Mouse (Mus musculus) adrenal gland, postnatal 36 days (tissue): ENCODE measurements around the gene Cacna1s. TPM values are rescaled to one million over a fixed set of nuclear protein-coding genes. Genes with fewer than 3 reads are reported as not detected.

ENCODE experiments used
- DNase-seq, 2 experiments: peaks; one replicate each; pipeline ENCODE4 v3.0.0; 2021; ENCODE audit warnings: mixed read lengths in 1 of 2
- total RNA-seq, 2 experiments: library from RNA; stranded (reverse); gene quantifications; 2 replicates each; pipeline ENCODE4 v1.2.3; 2021

The Cacna1s gene
- total RNA-seq, 2 experiments from 2014 or later = 0.10 to 0.23 TPM

DNA sequence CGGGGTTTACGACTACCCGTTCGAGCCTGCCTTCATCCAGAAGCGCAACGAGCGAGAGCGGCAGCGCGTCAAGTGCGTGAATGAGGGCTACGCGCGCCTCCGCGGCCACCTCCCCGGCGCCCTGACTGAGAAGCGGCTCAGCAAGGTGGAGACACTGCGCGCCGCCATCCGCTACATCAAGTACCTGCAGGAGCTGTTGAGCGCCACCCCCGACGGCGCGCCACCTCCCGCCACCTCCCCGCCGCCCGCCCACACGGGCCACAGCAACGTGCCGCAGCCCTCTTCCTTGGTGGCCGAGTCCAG lies 1.6 kb upstream of the Cacna1s start:
- DNase-seq = peak; percentile 2 to 10

DNA sequence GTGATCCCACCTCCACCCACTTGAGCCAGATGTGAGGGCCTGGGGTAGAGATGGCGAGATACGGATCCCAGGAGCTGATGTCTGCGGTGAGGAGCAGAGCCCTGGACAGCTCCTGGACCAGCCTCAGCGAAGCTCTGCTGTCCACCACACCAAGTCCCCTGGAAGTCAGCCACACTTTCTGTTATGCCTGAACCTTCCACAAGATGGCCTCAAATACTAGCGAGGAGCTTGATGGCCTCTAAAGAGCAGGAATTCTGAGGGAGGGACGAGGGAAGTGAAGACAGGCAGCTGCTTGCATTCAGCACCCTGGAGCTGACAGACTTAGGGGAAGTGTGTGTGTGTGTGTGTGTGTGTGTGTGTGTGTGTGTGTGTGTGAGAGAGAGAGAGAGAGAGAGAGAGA lies 1.1 kb upstream of the Cacna1s start:
- peak; percentile 68 to 76 for DNase-seq

DNA sequence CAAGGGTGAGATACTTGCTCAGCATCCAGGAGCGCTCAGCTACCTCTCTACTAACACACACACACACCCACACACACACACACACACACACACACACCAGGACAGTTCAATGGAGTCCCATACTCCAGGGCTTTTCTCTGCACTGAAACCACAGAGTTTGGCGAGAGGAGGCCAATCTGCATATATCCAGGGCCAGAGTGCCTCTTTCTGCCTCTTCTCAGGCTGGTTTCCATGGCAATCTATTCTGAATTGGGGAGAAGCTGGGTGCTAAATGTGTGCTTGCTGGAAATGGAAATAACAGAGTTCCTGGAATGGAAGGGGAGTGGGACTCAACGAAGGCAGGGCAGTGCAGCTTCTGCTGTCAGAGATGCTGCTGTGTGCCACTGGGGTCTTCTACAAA lies 3.2 kb downstream of the Cacna1s start:
- no peak for DNase-seq

DNA sequence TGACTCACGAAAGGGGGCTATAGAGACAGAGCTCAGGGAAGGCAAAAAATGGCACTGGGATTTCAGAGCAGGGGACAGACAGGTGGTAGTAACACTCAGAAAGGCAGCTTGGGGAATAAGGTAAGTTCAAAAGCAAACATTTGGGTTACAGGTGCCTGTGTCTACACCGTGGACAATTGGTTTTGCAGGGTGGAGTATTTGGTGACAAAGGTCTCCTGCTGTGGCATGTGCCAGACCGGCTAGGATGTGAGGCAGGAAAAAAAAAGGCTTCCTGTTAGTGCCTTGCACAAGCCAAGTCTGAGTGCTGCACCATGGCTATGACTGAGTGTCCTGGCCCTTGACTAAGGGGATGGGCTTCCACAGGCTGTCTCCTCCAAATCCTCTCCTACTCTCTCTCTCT lies 6.0 kb downstream of the Cacna1s start:
- DNase-seq = no peak

DNA sequence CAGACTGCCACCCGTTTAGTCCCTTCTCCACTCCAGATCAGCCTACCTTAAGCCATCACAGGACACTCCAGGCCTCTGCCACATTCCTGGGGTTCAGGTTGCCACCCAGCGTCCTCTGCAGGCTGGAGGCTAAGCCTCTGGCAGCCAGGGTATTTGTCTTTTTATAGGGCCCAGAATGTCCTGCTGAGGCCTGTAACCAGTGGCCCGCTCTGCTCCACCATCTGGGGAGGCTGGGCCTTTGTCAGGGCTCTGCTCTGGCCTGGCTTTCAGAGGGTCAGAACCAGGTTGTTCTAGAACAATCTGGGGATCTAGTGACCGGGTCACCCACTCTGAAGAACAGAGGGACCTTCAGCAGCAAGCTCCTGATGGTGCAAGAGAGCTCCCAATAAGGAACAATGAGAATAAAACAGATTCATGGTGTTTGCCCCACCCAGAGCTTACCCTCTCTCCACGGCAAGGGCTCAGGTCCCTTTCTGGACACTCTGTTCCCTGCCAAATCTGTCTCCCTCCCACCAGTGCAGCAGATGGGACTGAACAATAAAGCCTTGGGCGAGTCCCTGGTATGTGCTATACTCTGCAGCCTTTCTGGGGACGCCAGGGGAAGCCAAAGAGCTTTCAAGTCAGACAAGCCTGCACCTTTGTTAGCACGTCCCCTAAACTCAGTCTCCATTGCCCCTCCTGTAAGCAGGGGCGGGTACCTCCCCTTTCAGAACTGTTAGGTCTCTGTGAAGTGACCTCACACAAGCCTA lies 8.7 kb downstream of the Cacna1s start:
- DNase-seq = peak; percentile 61 to 80

DNA sequence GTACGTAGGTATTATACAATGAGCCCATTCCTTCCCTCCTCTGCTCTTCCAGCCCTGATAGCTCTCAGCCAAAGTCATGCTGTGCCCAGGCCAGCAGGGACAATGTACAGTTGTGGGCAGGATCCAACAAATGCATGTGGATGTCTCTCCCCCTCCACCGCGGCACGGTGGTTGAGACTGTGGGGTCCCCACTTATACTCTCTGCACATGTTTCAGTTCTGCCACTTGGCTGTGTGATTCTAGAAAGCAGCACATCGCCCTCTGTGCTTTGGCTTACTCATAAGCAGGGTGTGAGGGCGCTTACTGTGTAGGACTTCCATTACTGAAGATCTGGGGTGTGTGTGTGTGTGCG lies 9.2 kb downstream of the Cacna1s start:
- DNase-seq = no peak

DNA sequence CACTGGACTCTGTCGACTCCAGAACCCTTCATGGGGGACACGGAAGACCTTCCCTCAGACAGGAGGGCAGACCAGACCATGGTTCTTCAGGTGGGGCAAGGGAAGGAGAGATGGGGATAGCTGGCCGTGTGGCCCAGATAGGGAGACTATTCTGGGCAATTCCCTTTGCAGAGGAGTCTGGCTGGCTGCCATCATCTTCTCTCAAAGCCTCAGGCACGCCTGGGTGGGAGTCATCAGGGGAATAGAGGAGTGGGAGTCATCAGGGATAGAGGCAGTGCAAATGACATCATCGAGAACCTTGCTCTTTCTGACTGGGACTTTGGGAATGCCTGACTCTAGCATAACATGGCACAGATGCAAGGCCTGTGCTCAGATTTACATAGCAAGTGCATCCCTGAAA lies 11.4 kb downstream of the Cacna1s start:
- no peak for DNase-seq

DNA sequence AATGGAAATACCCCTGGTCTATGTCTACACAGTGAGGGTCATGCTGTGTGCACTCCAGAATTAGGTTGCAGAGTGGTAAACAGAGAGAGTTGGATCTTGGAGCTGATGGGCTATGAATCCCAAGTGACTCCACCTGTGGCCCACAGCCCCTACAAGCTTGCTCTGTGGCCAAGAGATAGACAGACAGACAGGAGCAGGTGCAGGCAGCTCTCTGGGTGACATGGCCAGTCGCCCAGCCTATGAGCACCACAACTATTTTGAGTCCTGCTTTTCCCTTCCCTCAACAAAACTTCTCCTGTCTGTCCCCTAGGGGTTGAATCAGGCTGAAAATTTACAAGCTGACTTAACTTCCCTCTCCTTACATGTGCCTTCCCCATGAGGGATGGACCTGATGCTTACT lies 14.1 kb downstream of the Cacna1s start:
- no peak for DNase-seq

DNA sequence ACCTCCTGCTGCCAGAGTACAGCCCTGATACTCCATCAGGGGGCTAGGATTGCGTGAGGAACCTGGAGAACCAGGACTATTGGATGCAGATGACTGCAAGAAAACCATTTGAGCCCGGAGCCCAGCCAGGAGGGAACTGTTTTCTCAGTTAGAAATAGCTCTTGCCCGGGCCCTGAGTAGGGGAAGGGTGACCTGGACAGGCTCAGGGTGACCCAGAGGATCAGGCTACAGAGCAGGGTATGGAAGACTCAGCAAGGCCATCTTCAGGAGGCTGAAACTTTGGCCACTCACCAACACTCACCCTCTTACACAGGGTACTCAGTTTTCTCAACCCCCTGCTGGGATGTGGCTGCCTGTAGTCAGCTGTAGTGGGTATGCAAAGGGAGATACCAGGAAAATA lies 15.0 kb downstream of the Cacna1s start:
- DNase-seq = no peak

DNA sequence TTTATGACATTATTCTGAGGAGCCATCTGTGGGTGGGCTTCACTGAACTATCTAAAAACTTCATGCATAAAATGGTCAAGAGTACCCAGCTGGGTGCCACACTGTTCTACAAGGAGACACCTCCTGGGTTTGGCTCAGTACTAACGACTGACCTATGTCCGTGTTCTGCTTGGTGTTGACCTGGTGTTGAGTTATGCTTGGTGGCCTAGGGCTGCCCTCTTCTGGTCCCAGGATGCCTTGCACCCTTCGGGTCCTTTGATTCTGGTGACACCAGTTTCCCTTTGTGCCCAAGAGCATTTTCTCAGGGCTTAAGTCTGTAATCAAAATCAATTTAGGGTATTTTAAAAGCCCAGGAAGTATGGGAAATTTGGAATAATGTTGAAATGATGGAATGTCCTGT lies 23.5 kb downstream of the Cacna1s start:
- peak; percentile 57 to 65 for DNase-seq

DNA sequence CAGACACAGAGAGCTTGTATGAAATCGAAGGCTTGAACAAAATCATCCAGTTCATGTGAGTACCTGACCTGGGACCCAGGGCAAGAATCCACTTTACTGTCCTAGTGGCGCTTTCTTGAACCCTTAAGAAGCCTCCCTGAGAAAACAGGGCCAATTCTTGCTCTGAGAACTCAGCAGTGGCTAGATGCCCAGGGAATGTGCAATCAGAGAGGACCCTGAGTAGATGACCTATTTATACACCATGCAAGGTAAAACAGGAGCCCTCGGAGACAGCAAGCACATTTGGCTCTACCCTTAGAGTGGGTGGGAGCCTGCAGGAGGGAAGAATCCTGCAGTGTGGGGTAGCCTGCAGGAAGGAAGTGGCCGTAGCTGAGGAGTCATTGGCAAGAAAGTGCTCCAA lies 25.1 kb downstream of the Cacna1s start:
- DNase-seq = no peak

DNA sequence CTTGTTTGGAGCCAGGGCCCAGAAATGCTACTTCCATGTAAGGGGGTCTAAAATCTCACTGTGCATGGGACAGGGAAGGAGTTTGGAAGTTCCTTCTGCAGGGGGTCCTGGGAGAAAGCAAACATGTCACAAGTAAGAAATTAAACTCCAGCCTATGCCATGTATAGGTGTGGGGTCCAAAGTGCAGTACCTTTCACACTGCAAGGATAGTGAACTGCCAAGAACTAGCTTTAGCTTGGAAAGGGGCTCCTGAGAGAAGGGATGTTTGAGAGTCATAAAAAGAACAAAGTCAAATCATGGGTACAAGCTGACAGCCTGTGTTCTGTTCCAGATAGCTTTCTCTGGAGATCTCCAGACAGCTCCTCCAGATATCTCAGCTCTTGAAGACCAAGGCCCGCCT lies 28.6 kb downstream of the Cacna1s start:
- DNase-seq = no peak

DNA sequence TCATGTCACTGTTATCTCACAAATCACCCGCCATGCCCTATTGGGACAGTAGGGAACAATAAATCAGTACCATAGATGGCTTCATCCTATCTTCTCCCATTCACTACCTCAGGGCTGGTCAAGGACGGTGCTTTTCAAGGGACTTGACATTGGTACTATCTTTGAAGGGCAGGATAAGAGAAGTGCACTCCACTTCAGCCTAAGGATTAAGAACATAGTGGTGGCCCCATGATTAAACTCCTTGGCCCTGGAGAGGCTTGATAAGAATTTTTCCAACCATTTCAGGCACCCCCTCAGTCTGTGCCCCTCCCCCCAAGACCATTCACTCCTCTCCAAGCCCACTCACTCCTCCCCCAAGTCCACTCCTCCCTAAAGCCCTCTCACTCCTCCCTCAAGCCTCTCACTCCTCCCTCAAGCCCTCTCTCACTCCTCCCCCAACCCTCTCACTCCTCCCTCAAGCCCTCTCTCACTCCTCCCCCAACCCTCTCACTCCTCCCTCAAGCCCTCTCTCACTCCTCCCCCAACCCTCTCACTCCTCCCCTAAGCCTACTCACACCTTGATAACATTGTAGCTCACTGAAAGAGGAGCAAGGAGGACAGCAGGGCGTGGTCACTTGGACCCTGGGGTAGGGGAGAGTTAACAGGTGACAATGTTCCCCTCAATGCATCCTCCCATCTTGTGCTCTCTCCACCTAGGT lies 33.6 kb downstream of the Cacna1s start:
- peak in 1 of 2 experiments; percentile 19 for DNase-seq

DNA sequence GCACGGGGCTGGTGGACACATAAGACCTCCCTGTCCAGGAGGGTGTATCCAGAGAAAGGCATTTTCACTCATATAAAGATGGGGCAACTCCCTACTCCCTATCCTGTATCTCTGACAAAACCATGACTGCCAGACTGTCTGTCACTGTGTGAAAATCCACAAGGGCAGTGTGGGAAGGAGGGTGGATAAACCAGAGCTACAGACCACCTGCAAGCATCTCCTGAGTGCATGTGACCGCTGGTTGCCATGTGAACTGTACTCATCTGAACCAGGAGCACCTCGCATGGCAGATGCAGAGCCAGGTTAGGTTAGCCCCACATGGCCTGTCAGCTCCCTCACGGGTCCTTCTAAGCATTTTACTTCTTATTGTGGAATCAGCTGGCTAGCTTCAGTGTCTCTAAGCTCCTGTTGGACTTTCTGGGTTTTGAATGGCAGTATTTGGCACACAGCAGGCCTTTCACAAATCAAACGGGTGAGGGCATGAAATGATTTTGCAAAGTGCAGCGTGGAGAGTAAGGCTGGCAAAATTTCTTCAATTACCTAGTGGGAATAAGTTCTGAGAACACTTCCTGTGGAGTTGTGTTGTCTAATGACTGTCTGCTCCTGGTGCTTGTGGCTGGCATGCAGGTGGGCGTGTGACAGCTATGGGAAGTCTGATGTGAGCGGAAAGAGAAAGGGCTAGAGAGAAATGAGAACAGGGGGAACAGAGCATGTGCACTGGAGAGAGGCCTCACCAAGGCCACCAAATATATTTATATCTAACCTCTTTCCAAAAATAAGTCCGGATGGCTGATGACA lies 37.0 kb downstream of the Cacna1s start:
- peak; percentile 8 to 12 for DNase-seq

DNA sequence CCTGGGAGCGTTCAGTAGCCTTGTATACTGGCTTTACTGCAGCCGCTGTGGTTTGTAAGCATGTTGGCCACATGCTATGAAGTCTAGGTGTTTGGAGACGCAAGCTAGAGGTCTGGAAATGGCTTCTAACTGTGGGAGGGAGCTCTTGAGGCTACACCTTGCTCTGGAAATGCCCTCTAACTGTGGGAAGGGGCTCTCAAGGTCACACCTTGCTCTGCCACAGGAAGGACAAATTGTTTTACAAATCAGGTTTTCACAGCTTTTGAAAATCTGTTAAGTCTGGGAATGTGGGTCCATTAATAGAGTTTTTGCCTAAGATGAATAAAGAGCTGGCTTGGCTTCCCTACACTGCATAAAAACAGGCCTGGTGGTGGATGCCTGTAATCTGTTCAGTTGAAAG lies 41.2 kb downstream of the Cacna1s start:
- no peak for DNase-seq

DNA sequence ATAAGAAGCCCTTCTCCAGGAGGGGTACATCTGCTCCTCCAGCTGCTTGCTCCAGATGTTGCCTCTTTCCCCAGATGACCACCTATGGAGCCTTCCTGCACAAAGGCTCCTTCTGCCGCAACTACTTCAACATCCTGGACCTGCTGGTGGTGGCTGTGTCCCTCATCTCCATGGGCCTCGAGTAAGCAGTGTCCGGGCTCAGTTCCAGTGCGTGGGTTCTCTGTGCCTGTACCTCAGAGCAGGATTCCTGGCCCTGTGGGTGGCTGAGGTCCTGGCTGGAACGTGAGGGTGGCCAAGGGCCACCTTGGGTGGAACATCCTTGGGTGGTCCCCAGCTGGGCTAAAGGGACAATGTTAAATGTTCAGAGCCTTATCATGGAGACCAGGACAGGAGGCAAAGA lies 42.3 kb downstream of the Cacna1s start:
- no peak for DNase-seq

DNA sequence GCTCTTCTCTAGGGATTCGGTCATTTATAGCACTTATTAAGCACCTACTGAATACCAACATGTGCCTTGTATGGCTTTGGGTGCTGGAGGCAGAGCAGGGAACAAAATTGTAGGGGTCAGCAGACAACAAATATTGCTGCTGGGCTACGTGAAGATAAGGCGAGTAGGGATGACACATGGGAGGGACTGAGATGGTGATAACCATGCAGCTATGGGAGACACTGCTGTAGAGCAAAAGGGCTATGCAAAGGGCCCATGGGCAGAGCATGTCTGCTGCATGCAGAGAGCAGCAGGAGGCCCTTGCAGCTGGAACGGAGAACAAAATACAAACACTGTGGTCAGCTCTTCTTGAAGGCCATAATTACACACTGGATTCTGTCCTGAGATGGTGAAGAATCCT lies 49.5 kb downstream of the Cacna1s start:
- DNase-seq = no peak

DNA sequence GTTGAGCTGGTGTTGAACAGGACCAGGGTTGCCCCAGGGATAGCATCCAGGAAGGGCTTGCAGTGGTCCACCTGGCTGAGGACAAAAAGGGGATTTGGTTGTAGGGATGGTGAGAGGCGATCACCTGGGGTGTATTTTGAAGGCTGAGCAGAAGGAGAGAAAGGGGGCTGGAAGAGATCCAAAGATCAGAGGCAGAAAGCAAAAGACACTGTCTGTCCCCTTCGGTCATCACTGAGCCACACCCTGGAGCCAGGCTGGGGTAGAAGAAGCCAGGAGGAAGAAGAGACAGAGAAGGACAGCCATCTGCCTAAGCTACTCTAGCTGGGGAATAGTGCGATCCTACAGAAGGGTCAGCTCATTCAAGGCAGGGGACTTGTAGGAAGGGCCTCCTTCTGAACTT lies 50.0 kb downstream of the Cacna1s start:
- DNase-seq = no peak

DNA sequence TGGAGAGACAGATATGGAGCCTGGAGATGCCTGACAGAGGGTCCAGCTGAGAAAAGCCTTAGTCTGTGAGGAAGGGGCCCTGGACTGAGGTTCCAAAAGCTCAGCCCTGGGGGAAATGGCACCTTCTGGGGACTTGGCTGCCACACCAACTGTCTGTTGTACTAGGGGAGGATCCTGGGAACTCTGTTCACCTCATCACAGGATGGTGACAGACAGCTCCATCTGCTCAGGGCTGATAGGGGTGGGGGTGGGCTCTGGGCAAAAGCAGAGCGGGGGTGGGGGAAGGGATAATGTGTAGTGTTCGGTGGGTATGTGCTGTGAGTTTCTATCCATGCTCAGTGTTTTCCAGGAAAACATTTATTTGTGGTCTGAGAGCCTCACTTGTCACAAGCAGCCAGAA lies 50.4 kb downstream of the Cacna1s start:
- no peak for DNase-seq

DNA sequence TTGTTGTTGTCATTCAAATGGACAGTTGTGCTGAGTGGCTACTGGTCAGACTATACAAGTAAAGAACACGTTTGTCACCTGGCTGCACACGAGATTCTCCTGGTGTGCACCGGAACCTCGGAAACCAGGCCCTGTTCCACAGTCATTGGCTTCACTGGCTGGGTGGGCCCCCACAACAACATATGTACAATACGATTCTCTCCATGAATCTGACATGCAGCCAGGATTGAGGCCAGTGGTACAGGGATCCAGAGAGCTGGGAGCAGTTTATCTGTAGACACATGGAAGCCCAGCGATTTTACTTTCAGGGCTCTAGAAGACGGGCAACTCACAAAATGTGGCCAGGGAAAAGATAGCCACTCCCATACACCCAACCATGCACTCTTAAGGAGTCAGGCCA lies 51.1 kb downstream of the Cacna1s start:
- DNase-seq = no peak

DNA sequence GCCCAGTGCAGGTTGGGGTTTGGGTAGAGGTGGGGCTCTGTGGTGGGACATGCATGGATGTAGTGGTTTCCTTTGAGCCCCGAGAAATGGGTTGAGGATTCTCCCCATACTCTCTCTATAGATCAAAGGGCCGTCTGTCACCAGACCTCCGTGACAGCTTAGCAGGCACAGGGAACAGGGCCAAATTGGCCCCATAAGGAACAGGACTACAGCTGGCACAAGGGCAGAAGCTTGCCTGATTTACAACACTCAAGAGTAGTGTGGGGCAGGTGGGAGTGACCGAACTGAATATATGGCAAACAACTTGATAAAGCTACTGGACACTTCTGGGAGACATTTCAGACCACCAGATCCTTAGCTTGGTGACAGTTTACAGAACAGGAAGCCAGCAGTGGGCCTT lies 52.2 kb downstream of the Cacna1s start:
- no peak for DNase-seq

DNA sequence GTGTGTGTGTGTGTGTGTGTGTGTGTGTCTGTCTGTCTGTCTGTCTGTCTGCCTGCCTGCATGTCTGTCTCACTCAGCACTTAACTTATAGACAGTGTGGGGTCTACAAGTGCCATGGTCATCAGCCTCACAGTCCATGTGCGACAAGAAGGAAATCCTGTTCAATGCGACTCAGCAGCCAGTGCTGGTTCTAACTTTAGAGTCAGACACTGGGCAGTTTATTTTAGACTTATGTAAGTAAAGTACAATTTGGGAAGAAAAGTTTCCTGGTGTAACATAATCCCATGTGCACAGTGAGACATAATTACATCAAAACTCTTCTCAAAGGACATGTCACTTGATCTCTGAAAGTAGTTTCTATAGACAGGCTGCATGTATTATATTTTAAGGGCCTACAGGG lies 56.9 kb downstream of the Cacna1s start:
- no peak for DNase-seq

DNA sequence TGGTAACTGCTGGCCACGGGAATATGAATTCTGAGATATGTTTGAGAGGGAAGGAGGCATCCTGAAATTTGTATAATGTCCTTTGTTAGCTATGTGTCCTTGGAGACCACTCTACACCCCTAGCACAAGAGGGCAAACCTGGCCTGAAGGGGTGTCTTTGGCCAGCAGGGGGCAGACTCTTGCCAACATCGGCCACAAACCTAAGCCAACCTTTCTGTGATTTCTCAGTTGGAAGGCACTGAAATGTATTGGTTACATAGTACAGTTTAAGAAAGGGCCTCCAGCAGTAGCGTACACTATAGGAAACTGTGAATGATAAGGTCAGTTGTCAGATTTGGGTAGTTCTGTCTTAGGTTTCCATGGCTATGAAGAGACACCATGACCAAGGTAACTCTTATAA lies 63.6 kb downstream of the Cacna1s start:
- DNase-seq = peak; percentile 67 to 79

DNA sequence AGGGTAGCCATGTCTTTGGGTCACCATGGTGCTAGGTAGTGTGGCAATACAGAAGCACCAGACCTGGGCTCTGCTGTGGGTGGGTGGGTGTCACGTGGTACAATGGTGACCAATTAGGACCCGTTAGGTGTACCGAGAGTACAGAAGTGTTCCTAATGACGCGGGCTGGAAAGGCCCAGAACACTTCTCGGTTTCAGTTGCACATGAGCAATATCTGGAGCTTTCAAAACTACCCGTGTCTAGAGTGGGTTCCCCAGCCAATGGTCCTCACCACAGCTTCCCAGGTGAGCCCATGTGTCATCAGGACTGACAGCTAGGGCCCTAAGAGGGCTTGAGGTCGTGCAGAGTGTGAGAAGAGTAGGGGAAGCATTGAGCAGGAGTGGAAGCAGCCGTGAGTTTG lies 64.5 kb downstream of the Cacna1s start:
- DNase-seq = no peak
